Mouse (Mus musculus): ENCODE measurements at regions not wholly inside any gene's neighbourhood (a gene's known extent, or its start where the extent isn't known, plus 50 kb on each side); places are given as distances from the start of the nearest gene placed in this dataset.

- DNase-seq: no peak
Measured at GRCm38 (mm10) chr9:40617676-40618062, 52.7 kb upstream of the Gm21915 start.

GRCm38 (mm10) chr9:40617036-40617675 lies 53.3 kb upstream of the Gm21915 start:
- no peak for DNase-seq

GRCm38 (mm10) chr9:40616426-40617035 lies 53.9 kb upstream of the Gm21915 start:
- peak; percentile 47 for DNase-seq

- no peak for DNase-seq
Measured at GRCm38 (mm10) chr9:40615891-40616290, 54.5 kb upstream of the Gm21915 start.

- no peak for DNase-seq
Measured at GRCm38 (mm10) chr9:40614071-40614470, 56.3 kb upstream of the Gm21915 start.

- no peak for DNase-seq
Measured at GRCm38 (mm10) chr9:40613182-40613581, 57.2 kb upstream of the Gm21915 start.

GRCm38 (mm10) chr9:40612755-40613154 lies 57.7 kb upstream of the Gm21915 start:
- DNase-seq: no peak

- DNase-seq: no peak
Measured at GRCm38 (mm10) chr9:40612312-40612711, 58.1 kb upstream of the Gm21915 start.

- DNase-seq: no peak
Measured at GRCm38 (mm10) chr9:40611626-40612025, 58.8 kb upstream of the Gm21915 start.

- no peak for DNase-seq
Measured at GRCm38 (mm10) chr9:40608596-40608995, 61.8 kb upstream of the Gm21915 start.

- DNase-seq: no peak
Measured at GRCm38 (mm10) chr9:40607941-40608340, 62.5 kb upstream of the Gm21915 start.

- DNase-seq: no peak
Measured at GRCm38 (mm10) chr9:40603521-40603920, 66.9 kb upstream of the Gm21915 start.

- no peak for DNase-seq
Measured at GRCm38 (mm10) chr9:40598431-40598831, 67.2 kb upstream of the Gramd1b start.

GRCm38 (mm10) chr9:40587421-40587820 lies 56.2 kb upstream of the Gramd1b start:
- no peak for DNase-seq

- no peak for DNase-seq
Measured at GRCm38 (mm10) chr9:40586581-40586980, 55.4 kb upstream of the Gramd1b start.

GRCm38 (mm10) chr9:40583554-40583953 lies 52.4 kb upstream of the Gramd1b start:
- peak; percentile 58 for DNase-seq

- peak; percentile 1 for DNase-seq
Measured at GRCm38 (mm10) chr9:40581854-40582253, 50.7 kb upstream of the Gramd1b start.
